Mouse (Mus musculus): ENCODE results near the gene Myo6. TPM values are rescaled to one million over a fixed set of nuclear protein-coding genes. Genes with fewer than 3 reads are reported as not detected.
"Not testable (repeated sequence)": the region's sequence is repeated elsewhere in the genome, so short reads cannot be mapped to it uniquely, and the experiment has no call there.

Myo6 gene
- total RNA-seq, 2 experiments from 2014 or later = 17.7 to 18.7 TPM

- no peak for DNase-seq
- intact Hi-C loops (cut with DNase I) = no loop called here
Measured at GRCm38 (mm10) chr9:80284539-80285174, 119.8 kb downstream of the Myo6 start.

GRCm38 (mm10) chr9:80286845-80287244 lies 122.0 kb downstream of the Myo6 start:
- intact Hi-C loops (cut with DNase I) = no loop called here
- no peak for DNase-seq

GRCm38 (mm10) chr9:80293056-80293584 lies 128.3 kb downstream of the Myo6 start:
- intact Hi-C loops (cut with DNase I) = no loop called here
- peak; percentile 13 to 37 for DNase-seq

- intact Hi-C loops (cut with DNase I) = no loop called here
- no peak for DNase-seq
Measured at GRCm38 (mm10) chr9:80296086-80296485, 131.3 kb downstream of the Myo6 start.

GRCm38 (mm10) chr9:80299031-80299430 lies 134.2 kb downstream of the Myo6 start:
- intact Hi-C loops (cut with DNase I) = no loop called here
- DNase-seq = no peak

- intact Hi-C loops (cut with DNase I) = no loop called here
- DNase-seq = peak; percentile 10 to 20
Measured at GRCm38 (mm10) chr9:80303518-80303917, 138.7 kb downstream of the Myo6 start.

GRCm38 (mm10) chr9:80306390-80306789 lies 141.6 kb downstream of the Myo6 start:
- no peak for DNase-seq
- intact Hi-C loops (cut with DNase I) = no loop called here

- no peak for DNase-seq
- intact Hi-C loops (cut with DNase I) = no loop called here
Measured at GRCm38 (mm10) chr9:80306853-80307252, 142.0 kb downstream of the Myo6 start.

- intact Hi-C loops (cut with DNase I) = no loop called here
- no peak for DNase-seq
Measured at GRCm38 (mm10) chr9:80307629-80308028, 142.8 kb downstream of the Myo6 start.

GRCm38 (mm10) chr9:80313610-80314009 lies 148.8 kb downstream of the Myo6 start:
- intact Hi-C loops (cut with DNase I) = no loop called here
- no peak for DNase-seq

- intact Hi-C loops (cut with DNase I) = no loop called here
- DNase-seq = no peak
Measured at GRCm38 (mm10) chr9:80315922-80316321, 151.1 kb downstream of the Myo6 start.

- intact Hi-C loops (cut with DNase I) = no loop called here
- no peak for DNase-seq
Measured at GRCm38 (mm10) chr9:80318027-80318426, 153.2 kb downstream of the Myo6 start.

GRCm38 (mm10) chr9:80321051-80321887 lies 156.4 kb downstream of the Myo6 start:
- intact Hi-C loops (cut with DNase I) = not testable (repeated sequence)

GRCm38 (mm10) chr9:80332153-80332552 lies 167.3 kb downstream of the Myo6 start:
- intact Hi-C loops (cut with DNase I) = loop anchor here (5.0 to 10.0 kb wide), 2 partner anchors 885 to 1293 kb away; no protein-coding TSS in a partner anchor
- peak; percentile 39 to 47 for DNase-seq

More at GRCm38 (mm10) chr9:80321051-80321887, 156.4 kb downstream of the Myo6 start:
- DNase-seq = not testable (repeated sequence)

- intact Hi-C loops (cut with DNase I) = loop anchor here (5.0 to 10.0 kb wide), 2 partner anchors 884 to 1291 kb away; no protein-coding TSS in a partner anchor
- DNase-seq = no peak
Measured at GRCm38 (mm10) chr9:80333466-80333865, 168.6 kb downstream of the Myo6 start.

GRCm38 (mm10) chr9:80333998-80334605 lies 169.3 kb downstream of the Myo6 start:
- intact Hi-C loops (cut with DNase I) = loop anchor here (5.0 to 10.0 kb wide), 2 partner anchors 883 to 1291 kb away; no protein-coding TSS in a partner anchor
- no peak for DNase-seq

GRCm38 (mm10) chr9:80335660-80336357 lies 171.0 kb downstream of the Myo6 start:
- intact Hi-C loops (cut with DNase I) = loop anchor here (10.0 kb wide), 1 partner anchor 1289 kb away; no protein-coding TSS in a partner anchor
- DNase-seq = no peak

GRCm38 (mm10) chr9:80338026-80338425 lies 173.2 kb downstream of the Myo6 start:
- no peak for DNase-seq
- intact Hi-C loops (cut with DNase I) = loop anchor here (10.0 kb wide), 1 partner anchor 1287 kb away; no protein-coding TSS in a partner anchor

- DNase-seq = no peak
- intact Hi-C loops (cut with DNase I) = no loop called here
Measured at GRCm38 (mm10) chr9:80340927-80341326, 176.1 kb downstream of the Myo6 start.

GRCm38 (mm10) chr9:80341756-80342155 lies 176.9 kb downstream of the Myo6 start:
- DNase-seq = no peak
- intact Hi-C loops (cut with DNase I) = no loop called here

Data from heart, postnatal 10 days (tissue).